Mouse (Mus musculus) intestine, embryonic 15.5 days (tissue): ENCODE data around the gene Pld4. TPM values are rescaled to one million over a fixed set of nuclear protein-coding genes. Genes with fewer than 3 reads are reported as not detected.
A peak's percentile ranks its signal among the peaks of the same experiment; 100 is the strongest.

Source experiments
- ATAC-seq: fragments of 200-750 bp; cut with Nextera tagmentation; 2 replicates; pipeline ENCODE4 v1.8.0; 2017; ENCODE audit warnings: moderate TSS enrichment, moderate library complexity
- H3K27ac ChIP-seq: fragments of 300-500 bp; sonication (generic); 2 replicates; pipeline ENCODE4 v1.5.1; 2015; ENCODE audit warnings: mild to moderate bottlenecking, inconsistent platforms
- H3K27me3 ChIP-seq: fragments of 300-500 bp; sonication (generic); replicated peaks from 2 replicates; pipeline ENCODE4 v1.6.1; 2015; ENCODE audit warnings: inconsistent platforms
- H3K36me3 ChIP-seq: fragments of 300-500 bp; sonication (generic); 2 replicates; pipeline ENCODE4 v1.6.1; 2015; ENCODE audit warnings: inconsistent platforms
- H3K4me1 ChIP-seq: fragments of 300-500 bp; sonication (generic); replicated peaks from 2 replicates; pipeline ENCODE4 v1.6.1; 2015; ENCODE audit warnings: inconsistent platforms
- H3K4me2 ChIP-seq: fragments of 300-500 bp; sonication (generic); replicated peaks from 2 replicates; pipeline ENCODE4 v1.6.1; 2015; ENCODE audit warnings: mild to moderate bottlenecking, inconsistent platforms
- H3K4me3 ChIP-seq: fragments of 300-500 bp; sonication (generic); replicated peaks from 2 replicates; pipeline ENCODE4 v1.5.1; 2015; ENCODE audit warnings: inconsistent platforms
- H3K9ac ChIP-seq: fragments of 300-500 bp; sonication (generic); 2 replicates; pipeline ENCODE4 v1.6.1; 2015; ENCODE audit warnings: inconsistent platforms
- H3K9me3 ChIP-seq: fragments of 300-500 bp; sonication (generic); 2 replicates; pipeline ENCODE4 v1.6.1; 2016; ENCODE audit warnings: inconsistent platforms
- WGBS: fragments of 180-500 bp; shearing (Covaris S2); methylation state at CpG from one replicate; pipeline ENCODE4 v1.1.7; 2015; 5-methylcytosine and 5-hydroxymethylcytosine counted together
- polyA plus RNA-seq: library from polyadenylated mRNA; unstranded; fragments of >200 nt; fragmentation: Nextera tagmentation; extraction: Ambion mirVana; gene quantifications from 2 replicates; pipeline ENCODE4 v1.2.1, GENCODE M21; 2015

Pld4 gene
- polyA plus RNA-seq, 1 experiment from 2014 or later: 11.6 TPM

DNA sequence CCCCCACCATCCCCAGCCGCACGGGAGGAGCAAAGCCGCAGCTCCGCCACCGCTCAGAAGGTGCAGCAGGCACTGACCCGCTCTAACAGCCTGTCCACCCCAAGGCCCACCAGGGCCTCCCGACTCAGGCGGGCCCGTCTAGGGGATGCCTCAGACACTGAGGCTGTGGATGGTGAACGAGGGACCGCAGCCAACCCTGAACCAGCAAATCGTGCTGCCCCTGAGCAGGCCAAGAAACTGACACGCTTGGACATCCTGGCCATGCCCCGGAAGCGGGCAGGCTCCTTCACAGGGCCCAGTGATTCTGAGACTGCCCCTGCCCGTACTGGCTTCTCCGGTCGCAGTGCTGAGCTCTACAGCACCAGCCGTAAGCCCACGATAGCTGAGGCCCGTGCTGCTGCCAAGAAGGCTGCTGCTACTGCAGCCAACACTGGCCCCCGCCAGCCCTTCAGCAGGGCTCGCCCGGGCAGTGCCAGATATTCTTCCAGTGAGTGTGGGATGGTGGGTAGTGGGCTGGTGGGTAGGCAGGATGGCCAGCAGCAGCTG lies 21.4 kb upstream of the Pld4 start:
- ATAC-seq: no peak
- Histone ChIP-seq H3K36me3 (peaks cover 28% of the 10 kb centered on the region), H3K27me3 (no peaks in the 10 kb centered on the region), H3K9me3 (no peaks in the 10 kb centered on the region), H3K4me3 (no peak overlapping the region), H3K4me2 (no peak overlapping the region), H3K9ac (no peak overlapping the region), H3K27ac (no peak overlapping the region), H3K4me1 (peaks cover 17% of the 10 kb centered on the region; the same call in 1 of the 2 replicates)
- 93% methylated on average over 24 of the region's 24 CpGs for WGBS

DNA sequence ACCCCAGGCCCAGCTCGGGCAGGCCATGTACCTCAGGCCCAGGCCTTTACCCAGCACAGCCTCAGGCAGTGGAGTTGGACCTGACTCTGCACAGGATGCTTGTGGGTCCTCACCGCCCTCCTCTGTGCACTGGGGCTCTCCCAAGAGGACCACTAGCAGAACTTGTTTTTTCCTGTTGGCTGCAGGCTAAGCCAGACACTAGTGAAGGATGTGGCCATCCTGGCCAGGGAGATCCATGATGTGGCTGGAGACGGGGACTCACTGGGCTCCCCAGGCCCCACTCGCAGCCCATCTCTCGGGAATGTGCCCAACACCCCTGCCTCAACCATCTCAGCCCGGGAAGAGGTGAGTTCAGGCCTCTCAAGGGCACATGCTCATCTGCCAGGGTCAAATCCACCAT lies 17.7 kb upstream of the Pld4 start:
- WGBS: 65% methylated on average over 6 of the region's 6 CpGs
- H3K4me1 ChIP-seq: peaks cover 20% of the 10 kb centered on the region; the same call in 1 of the 2 replicates
- H3K9me3 ChIP-seq: no peaks in the 10 kb centered on the region
- peak overlapping the region; percentile 17; the same call in 1 of the 2 replicates for H3K9ac ChIP-seq
- H3K4me3 ChIP-seq: no peak overlapping the region
- 0 out of 2 replicates have a peak overlapping the region, but pooled peaks have one; percentile 6 for H3K4me2 ChIP-seq
- H3K27ac ChIP-seq: peak overlapping the region; percentile 63
- peaks cover 16% of the 10 kb centered on the region for H3K36me3 ChIP-seq
- H3K27me3 ChIP-seq: no peaks in the 10 kb centered on the region
- peak; percentile 18; the same call in 1 of the 2 replicates for ATAC-seq

DNA sequence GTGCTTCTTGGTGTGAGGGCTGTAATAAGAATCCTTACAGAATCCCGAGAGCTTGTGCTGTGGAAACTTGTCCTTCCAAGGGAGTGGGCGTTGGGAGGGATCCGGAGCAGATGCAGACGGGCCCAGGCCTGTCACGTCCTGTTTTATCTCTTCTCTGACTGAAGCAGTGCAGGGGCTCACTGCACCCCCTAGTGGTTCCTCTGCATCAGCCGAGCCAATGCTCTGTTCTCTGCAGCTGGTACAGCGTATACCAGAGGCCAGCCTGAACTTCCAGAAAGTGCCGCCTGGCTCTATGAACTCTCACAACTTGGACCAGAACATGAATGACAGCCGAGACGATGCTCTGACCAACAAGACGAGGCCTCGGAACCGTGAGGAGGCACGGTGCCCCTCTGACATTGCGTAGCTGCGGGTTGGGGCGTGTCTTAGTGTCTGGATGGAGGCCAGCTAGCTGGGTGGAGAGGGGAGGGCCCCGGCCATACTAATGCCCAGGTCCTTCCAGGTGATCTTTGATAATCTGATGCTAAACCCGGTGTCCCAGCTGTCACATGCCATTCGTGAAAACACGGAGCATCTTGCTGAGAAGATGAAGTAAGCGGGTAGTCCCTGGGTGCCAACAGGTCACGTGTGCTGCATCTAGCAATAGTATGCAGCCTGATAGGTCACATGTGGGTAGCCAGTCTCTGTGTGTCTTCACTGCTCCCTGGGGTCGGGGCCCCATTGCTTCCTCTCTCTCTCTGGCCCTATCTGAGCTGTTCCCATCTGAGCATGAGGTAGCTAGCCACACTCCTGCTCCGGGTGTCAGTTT lies 17.1 kb upstream of the Pld4 start:
- Histone ChIP-seq H3K9me3 (no peaks in the 10 kb centered on the region), H3K27ac (peak overlapping the region; percentile 63), H3K4me2 (0 out of 2 replicates have a peak overlapping the region, but pooled peaks have one; percentile 6), H3K4me1 (peaks cover 20% of the 10 kb centered on the region; the same call in 1 of the 2 replicates), H3K27me3 (no peaks in the 10 kb centered on the region), H3K36me3 (peaks cover 13% of the 10 kb centered on the region), H3K4me3 (no peak overlapping the region), H3K9ac (peak overlapping the region; percentile 17; the same call in 1 of the 2 replicates)
- 49% methylated on average over 25 of the region's 25 CpGs for WGBS
- peak; percentile 88 for ATAC-seq

DNA sequence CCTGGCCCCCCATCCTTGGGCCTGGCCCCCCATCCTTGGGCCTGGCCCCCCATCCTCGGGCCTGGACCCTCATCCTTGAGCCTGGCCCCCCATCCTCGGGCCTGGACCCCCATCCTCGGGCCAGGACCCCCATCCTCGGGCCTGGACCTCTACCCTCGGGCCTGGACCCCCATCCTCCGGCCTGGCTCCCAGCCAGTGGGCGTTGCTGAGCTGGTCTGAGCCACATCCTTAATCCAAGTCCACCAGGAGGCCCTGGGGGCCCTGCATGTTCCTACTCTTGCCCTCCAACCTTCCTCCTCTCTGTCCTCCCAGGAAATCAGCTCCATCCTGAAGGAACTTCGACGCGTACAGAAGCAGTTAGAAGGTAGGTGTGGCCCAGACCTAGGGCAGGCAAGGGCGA lies 16.2 kb upstream of the Pld4 start:
- WGBS: 82% methylated on average over 11 of the region's 11 CpGs

DNA sequence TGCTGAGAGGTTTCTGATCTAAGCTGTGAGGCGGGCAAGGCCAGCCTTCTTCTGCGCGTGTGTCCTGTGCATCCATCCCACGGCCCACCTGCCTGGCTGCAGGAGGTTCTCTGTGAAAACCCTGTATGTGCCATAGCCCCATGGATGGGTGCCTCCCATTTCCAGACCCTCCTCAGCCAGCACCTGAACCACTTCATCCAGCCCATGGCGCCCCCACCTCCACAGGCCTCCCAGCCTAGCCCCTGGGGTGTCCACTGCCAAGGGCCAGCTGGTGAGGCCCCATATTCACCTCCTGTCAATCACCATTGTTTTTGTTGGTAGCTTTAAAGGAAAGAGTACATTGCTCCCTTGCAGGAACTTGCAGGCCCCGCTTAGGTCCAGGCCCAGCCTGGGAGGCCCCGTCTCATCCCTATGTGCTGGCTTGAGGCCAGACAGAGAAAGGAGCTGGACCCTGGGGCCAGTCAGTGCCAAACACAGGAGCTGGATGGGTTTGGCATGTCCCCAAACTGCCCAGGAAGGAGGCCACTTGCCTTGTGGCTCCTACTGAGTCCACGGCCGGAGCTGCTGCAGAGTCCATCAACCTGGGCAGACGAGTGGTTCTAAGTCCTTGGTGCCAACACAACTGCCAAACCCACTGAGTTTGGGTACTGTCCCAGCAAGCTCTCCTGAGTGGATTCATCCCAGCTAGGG lies 15.4 kb upstream of the Pld4 start:
- Histone ChIP-seq H3K9ac (no peak overlapping the region), H3K4me2 (no peak overlapping the region), H3K4me3 (no peak overlapping the region), H3K27ac (no peak overlapping the region), H3K36me3 (peaks cover 2% of the 10 kb centered on the region; the same call in 1 of the 2 replicates), H3K9me3 (no peaks in the 10 kb centered on the region), H3K27me3 (no peaks in the 10 kb centered on the region), H3K4me1 (peaks cover 20% of the 10 kb centered on the region; the same call in 1 of the 2 replicates)
- 82% methylated on average over 10 of the region's 10 CpGs for WGBS
- ATAC-seq: no peak

More for the DNA sequence above, 16.2 kb upstream of the Pld4 start:
- H3K4me2 ChIP-seq: no peak overlapping the region
- H3K9ac ChIP-seq: peak overlapping the region; percentile 26; the same call in 1 of the 2 replicates
- no peaks in the 10 kb centered on the region for H3K27me3 ChIP-seq
- no peaks in the 10 kb centered on the region for H3K9me3 ChIP-seq
- peaks cover 20% of the 10 kb centered on the region; the same call in 1 of the 2 replicates for H3K4me1 ChIP-seq
- peaks cover 5% of the 10 kb centered on the region for H3K36me3 ChIP-seq
- no peak for ATAC-seq
- no peak overlapping the region for H3K27ac ChIP-seq
- H3K4me3 ChIP-seq: no peak overlapping the region

DNA sequence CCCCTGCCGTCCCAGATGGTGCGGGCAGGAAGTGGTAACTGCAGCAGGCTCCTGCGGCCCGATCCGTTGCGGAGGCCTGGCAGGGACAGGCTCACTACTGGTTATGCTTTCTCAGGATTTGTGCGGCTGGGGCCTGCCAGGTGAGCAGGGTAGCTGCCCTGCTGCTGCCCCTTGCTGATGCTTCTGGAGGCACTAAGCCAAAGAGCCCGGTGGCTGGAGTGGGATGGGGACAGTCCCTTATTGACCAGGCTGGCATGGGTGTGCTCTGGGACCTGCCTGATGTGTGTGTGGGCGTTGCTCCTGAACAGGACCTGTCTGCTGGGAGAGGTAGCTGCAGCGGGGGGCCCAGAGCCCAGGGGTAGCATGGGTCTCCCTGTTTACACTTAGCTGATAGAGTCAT lies 14.7 kb upstream of the Pld4 start:
- peaks cover 20% of the 10 kb centered on the region; the same call in 1 of the 2 replicates for H3K4me1 ChIP-seq
- H3K9me3 ChIP-seq: no peaks in the 10 kb centered on the region
- no peak overlapping the region for H3K9ac ChIP-seq
- H3K27me3 ChIP-seq: no peaks in the 10 kb centered on the region
- 87% methylated on average over 10 of the region's 10 CpGs for WGBS
- H3K4me3 ChIP-seq: no peak overlapping the region
- H3K4me2 ChIP-seq: no peak overlapping the region
- ATAC-seq: no peak
- H3K27ac ChIP-seq: no peak overlapping the region
- H3K36me3 ChIP-seq: peaks cover 2% of the 10 kb centered on the region; the same call in 1 of the 2 replicates

DNA sequence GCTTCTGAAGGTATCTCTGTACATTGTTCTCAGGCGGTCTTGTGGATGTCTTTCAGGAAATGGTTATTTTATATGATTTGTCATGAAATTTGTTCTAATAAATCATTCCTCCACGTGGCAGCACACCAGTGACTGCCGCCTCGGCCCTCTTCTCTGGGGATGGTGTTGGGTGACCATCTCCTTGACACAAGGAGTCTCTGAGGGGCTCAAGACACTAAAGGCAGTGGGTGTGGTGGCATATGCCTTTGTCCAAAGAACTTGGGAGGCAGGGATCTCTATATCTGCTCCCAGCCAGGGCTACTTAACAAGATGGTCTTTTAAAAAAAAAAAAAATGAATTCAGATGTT lies 14.0 kb upstream of the Pld4 start:
- Histone ChIP-seq H3K9me3 (no peaks in the 10 kb centered on the region), H3K27ac (no peak overlapping the region), H3K36me3 (peaks cover 2% of the 10 kb centered on the region; the same call in 1 of the 2 replicates), H3K9ac (no peak overlapping the region), H3K27me3 (no peaks in the 10 kb centered on the region), H3K4me2 (no peak overlapping the region), H3K4me3 (no peak overlapping the region), H3K4me1 (peaks cover 20% of the 10 kb centered on the region; the same call in 1 of the 2 replicates)
- 0 out of 2 replicates have a peak, but pooled peaks have one; percentile 5 for ATAC-seq
- WGBS: 75% methylated on average over 4 of the region's 4 CpGs

DNA sequence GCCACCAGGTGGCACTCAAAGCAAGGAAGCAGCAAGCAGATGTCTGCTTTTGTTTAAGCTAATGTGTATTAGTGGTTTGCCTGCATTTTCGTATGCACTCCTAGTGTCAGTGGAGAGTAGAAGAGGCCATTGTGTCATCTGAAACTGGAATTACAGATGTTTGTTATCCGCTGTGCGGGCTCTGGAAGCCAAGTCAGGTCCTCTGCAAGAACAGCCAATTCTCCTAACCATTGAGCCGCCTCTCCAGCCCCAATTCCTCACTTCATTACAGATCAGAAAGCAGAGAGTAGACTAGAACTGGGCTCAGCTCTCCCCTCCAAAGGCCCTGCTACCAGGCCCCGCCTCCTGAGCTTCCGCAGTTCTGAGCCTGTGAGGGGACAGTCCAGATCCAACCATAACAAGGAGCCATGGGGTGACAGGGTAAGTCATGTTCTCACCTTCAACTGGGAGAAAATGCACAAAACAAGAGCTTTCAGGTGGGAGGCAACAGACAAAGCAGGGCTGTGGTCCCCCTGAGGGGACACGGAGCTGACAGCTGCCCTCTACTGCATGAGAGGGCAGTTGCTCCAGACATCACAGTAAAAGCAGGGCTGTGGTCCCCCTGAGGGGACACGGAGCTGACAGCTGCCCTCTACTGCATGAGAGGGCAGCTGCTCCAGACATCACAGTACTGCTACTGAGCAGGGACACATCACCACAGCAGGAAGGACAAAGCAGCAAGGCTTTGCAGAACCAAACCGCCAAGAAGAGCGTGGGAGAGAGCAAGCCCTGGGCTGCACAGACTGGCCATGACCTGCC lies 13.4 kb upstream of the Pld4 start:
- Histone ChIP-seq H3K9me3 (no peaks in the 10 kb centered on the region), H3K27me3 (no peaks in the 10 kb centered on the region), H3K9ac (0 out of 2 replicates have a peak overlapping the region, but pooled peaks have one; percentile 20), H3K4me1 (peaks cover 20% of the 10 kb centered on the region; the same call in 1 of the 2 replicates), H3K4me2 (no peak overlapping the region; the same call in 1 of the 2 replicates), H3K36me3 (peaks cover under 1% of the 10 kb centered on the region; the same call in 1 of the 2 replicates), H3K27ac (peak overlapping the region; percentile 46), H3K4me3 (no peak overlapping the region)
- WGBS: 29% methylated on average over 10 of the region's 10 CpGs
- peak; percentile 24; the same call in 1 of the 2 replicates for ATAC-seq

DNA sequence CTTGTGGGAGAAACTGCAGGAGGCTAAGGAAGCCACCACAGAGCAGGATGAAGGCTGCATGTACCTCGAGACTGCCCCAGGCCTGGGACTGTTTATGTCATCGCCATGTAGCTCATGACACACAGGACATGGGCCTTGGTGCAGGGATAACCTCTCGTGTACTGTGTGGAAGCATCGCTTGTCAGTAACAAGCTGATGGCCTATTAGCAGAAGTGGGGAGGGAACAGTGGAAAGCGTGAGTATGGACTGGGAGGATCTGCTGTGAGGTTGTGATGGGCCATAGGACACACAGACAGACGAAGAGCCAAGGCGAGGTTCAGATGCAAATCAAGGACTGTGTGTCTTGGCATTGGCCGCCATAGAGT lies 12.9 kb upstream of the Pld4 start:
- Histone ChIP-seq H3K4me2 (no peak overlapping the region), H3K27me3 (no peaks in the 10 kb centered on the region), H3K9ac (0 out of 2 replicates have a peak overlapping the region, but pooled peaks have one; percentile 20), H3K4me3 (no peak overlapping the region), H3K4me1 (peaks cover 15% of the 10 kb centered on the region; the same call in 1 of the 2 replicates), H3K27ac (0 out of 2 replicates have a peak overlapping the region, but pooled peaks have one; percentile 46), H3K9me3 (no peaks in the 10 kb centered on the region), H3K36me3 (no peaks in the 10 kb centered on the region; the same call in 1 of the 2 replicates)
- WGBS: 79% methylated on average over 8 of the region's 8 CpGs
- no peak for ATAC-seq

DNA sequence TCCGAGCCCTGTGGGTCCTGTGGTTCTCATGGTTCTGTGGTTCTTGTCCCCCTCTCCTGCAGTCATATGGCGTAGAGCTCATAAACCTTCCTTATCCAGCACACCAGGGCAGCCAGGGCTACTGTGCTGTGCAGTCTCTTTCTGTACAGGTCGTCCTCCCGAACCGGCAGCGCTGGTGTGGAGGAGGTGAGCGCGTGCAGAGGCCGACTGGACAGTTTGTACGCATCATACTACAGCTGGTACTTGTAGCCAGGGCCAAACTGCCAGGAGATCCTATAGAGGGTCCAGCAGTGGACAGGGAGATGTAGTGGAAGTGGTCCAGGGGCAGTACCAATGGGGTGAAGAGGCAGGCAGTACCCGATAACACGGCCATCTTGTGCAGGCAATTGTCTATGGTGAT lies 9.5 kb upstream of the Pld4 start:
- H3K36me3 ChIP-seq: no peaks in the 10 kb centered on the region
- H3K27me3 ChIP-seq: no peaks in the 10 kb centered on the region
- H3K9me3 ChIP-seq: no peaks in the 10 kb centered on the region
- no peak overlapping the region for H3K4me3 ChIP-seq
- H3K4me1 ChIP-seq: no peaks in the 10 kb centered on the region
- H3K9ac ChIP-seq: no peak overlapping the region
- ATAC-seq: no peak
- WGBS: 82% methylated on average over 12 of the region's 12 CpGs
- H3K27ac ChIP-seq: no peak overlapping the region
- H3K4me2 ChIP-seq: no peak overlapping the region

DNA sequence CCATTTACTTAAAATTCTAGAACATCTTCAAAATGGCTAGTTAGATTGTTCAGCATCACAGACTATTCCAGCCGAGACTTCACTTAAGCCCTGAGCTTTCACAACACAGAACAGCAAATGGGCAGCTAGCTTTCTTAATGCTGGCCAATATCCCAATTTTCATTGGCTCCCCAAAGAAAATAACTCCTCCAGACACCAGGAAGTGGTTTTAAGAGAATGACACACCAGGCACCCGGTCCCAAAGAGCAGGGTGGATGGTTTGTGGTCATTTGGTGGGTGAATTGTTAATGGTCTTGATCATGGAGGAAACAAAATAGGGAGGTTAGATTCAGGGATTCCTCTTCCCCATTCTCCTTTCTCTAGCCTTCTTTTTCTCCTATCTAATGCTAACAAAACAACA lies 8.1 kb upstream of the Pld4 start:
- Histone ChIP-seq H3K27me3 (no peaks in the 10 kb centered on the region), H3K4me3 (no peak overlapping the region), H3K4me2 (no peak overlapping the region), H3K4me1 (no peaks in the 10 kb centered on the region), H3K27ac (no peak overlapping the region), H3K9ac (no peak overlapping the region), H3K36me3 (no peaks in the 10 kb centered on the region), H3K9me3 (no peaks in the 10 kb centered on the region)
- ATAC-seq: no peak
- WGBS: 45% methylated on average over 2 of the region's 2 CpGs
